Mouse (Mus musculus): ENCODE data around the gene Abcc12. TPM values are rescaled to one million over a fixed set of nuclear protein-coding genes. Genes with fewer than 3 reads are reported as not detected.

Gene Abcc12
- polyA plus RNA-seq, 1 experiment from 2014 or later = 0.08 TPM

DNA sequence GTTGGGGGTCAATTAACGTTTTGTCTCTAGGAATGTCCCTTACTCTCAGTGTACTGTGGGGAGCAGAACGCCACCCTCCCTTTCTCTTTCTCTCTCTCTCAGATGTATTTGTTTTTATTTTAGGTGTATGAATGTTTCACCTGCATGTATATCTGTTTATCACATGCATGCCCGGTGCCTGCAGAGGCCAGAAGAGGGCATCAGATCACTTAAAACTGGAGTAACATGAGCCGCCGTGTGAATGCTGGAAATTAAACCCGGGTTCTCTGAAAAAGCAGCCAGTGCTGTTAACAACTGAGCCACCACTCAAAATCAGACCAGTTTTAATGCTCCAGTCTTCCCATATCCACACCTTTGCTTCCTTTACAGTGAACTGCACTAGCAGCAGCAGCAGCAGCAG is 6.2 kb upstream of the Abcc12 start:
- H3K9me3 ChIP-seq (ENCODE audit: control insufficient read depth, low read length) = no peaks in the 10 kb centered on the region
- no peak overlapping the region for H3K4me2 ChIP-seq (ENCODE audit: low read depth)
- no peak for DNase-seq (ENCODE audit: low spot score)
- H3K27me3 ChIP-seq (ENCODE audit: control insufficient read depth, insufficient read depth, low read length) = no peaks in the 10 kb centered on the region
- no peak overlapping the region for H3K9ac ChIP-seq (ENCODE audit: low read length)
- H3K36me3 ChIP-seq (ENCODE audit: control insufficient read depth, insufficient read depth, low read length) = no peaks in the 10 kb centered on the region
- ATAC-seq (ENCODE audit: insufficient read depth, low FRiP score, low TSS enrichment) = no peak
- no peak overlapping the region for H3K4me3 ChIP-seq (ENCODE audit: low read depth, low read length)
- no peak overlapping the region for H3K27ac ChIP-seq (ENCODE audit: low read depth, low read length)
- 57% methylated on average over 6 of the region's 6 CpGs for WGBS
- no peaks in the 10 kb centered on the region for H3K4me1 ChIP-seq (ENCODE audit: control insufficient read depth, insufficient read depth, low read length)

DNA sequence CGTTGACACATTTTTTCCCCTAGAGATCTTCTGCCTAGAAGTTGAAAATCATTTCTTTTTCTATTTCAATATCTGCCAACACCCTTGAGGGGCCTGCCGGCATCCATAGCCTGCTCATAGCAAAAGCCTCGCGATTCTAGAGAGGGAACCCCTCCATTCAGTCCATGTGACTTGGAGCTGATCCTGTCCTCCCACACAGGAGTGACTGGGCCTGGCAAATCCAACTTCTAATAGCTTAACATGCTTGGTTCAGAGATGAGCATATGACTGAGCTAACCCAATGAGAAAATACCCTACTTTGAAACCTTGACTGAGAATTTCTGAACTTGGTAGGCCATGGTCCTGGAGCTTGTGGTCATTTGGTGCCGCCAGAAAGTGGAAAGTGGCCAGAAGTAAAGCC is 5.6 kb upstream of the Abcc12 start:
- Histone ChIP-seq H3K27ac (ENCODE audit: low read depth, low read length) (no peak overlapping the region), H3K4me1 (ENCODE audit: control insufficient read depth, insufficient read depth, low read length) (no peaks in the 10 kb centered on the region), H3K4me3 (ENCODE audit: low read depth, low read length) (no peak overlapping the region), H3K27me3 (ENCODE audit: control insufficient read depth, insufficient read depth, low read length) (no peaks in the 10 kb centered on the region), H3K36me3 (ENCODE audit: control insufficient read depth, insufficient read depth, low read length) (no peaks in the 10 kb centered on the region), H3K9me3 (ENCODE audit: control insufficient read depth, low read length) (no peaks in the 10 kb centered on the region), H3K4me2 (ENCODE audit: low read depth) (no peak overlapping the region), H3K9ac (ENCODE audit: low read length) (no peak overlapping the region)
- no peak for ATAC-seq (ENCODE audit: insufficient read depth, low FRiP score, low TSS enrichment)
- WGBS = 44% methylated on average over 5 of the region's 5 CpGs
- no peak for DNase-seq (ENCODE audit: low spot score)

GRCm38 (mm10) chr8:86585532-86585931 is 5.0 kb upstream of the Abcc12 start:
- peak; percentile 69; the same call in 1 of the 2 replicates for ATAC-seq (ENCODE audit: insufficient read depth, low FRiP score, low TSS enrichment)

GRCm38 (mm10) chr8:86585118-86585517 is 4.6 kb upstream of the Abcc12 start:
- Histone ChIP-seq H3K9me3 (ENCODE audit: control insufficient read depth, low read length) (no peaks in the 10 kb centered on the region), H3K4me3 (ENCODE audit: low read depth, low read length) (peak overlapping the region; percentile 31)
- peak; percentile 69 for ATAC-seq (ENCODE audit: insufficient read depth, low FRiP score, low TSS enrichment)

More at GRCm38 (mm10) chr8:86585532-86585931, 5.0 kb upstream of the Abcc12 start:
- DNase-seq (ENCODE audit: low spot score) = peak; percentile 87
- Histone ChIP-seq H3K27ac (ENCODE audit: low read depth, low read length) (no peak overlapping the region), H3K9ac (ENCODE audit: low read length) (0 out of 2 replicates have a peak overlapping the region, but pooled peaks have one; percentile 7), H3K36me3 (ENCODE audit: control insufficient read depth, insufficient read depth, low read length) (no peaks in the 10 kb centered on the region), H3K27me3 (ENCODE audit: control insufficient read depth, insufficient read depth, low read length) (no peaks in the 10 kb centered on the region), H3K9me3 (ENCODE audit: control insufficient read depth, low read length) (no peaks in the 10 kb centered on the region), H3K4me2 (ENCODE audit: low read depth) (peak overlapping the region; percentile 51), H3K4me3 (ENCODE audit: low read depth, low read length) (peak overlapping the region; percentile 31), H3K4me1 (ENCODE audit: control insufficient read depth, insufficient read depth, low read length) (no peaks in the 10 kb centered on the region)
- 2% methylated on average over 16 of the region's 16 CpGs for WGBS

DNA sequence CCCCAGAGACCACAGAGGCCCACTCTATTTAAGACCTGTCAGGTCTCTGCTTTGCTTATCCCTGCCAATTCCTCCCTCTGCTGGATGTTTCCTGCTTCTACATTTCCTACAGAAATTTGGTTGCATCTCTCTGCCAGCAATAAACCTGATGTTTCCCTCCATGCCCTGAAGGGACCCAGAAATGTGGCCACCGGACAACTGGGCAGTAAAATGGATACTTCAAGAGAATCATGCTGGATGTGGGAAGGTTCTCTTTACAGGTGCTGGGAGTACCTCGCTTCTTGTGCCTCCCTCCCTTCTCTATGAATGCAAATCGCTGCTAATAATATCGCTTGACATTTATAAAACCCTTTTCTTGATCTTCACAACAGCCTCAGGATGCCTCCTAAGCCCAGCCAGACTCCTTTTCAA is 1.4 kb upstream of the Abcc12 start:
- WGBS = 83% methylated on average over 4 of the region's 4 CpGs

More at GRCm38 (mm10) chr8:86585118-86585517, 4.6 kb upstream of the Abcc12 start:
- DNase-seq (ENCODE audit: low spot score) = peak; percentile 83
- H3K27ac ChIP-seq (ENCODE audit: low read depth, low read length) = no peak overlapping the region
- no peaks in the 10 kb centered on the region for H3K36me3 ChIP-seq (ENCODE audit: control insufficient read depth, insufficient read depth, low read length)
- WGBS = 5% methylated on average over 11 of the region's 11 CpGs
- peak overlapping the region; percentile 51 for H3K4me2 ChIP-seq (ENCODE audit: low read depth)
- H3K27me3 ChIP-seq (ENCODE audit: control insufficient read depth, insufficient read depth, low read length) = no peaks in the 10 kb centered on the region
- H3K4me1 ChIP-seq (ENCODE audit: control insufficient read depth, insufficient read depth, low read length) = no peaks in the 10 kb centered on the region
- H3K9ac ChIP-seq (ENCODE audit: low read length) = 0 out of 2 replicates have a peak overlapping the region, but pooled peaks have one; percentile 7

GRCm38 (mm10) chr8:86578693-86579092 is 1.8 kb downstream of the Abcc12 start:
- WGBS = 92% methylated on average over 8 of the region's 8 CpGs
- Histone ChIP-seq H3K9me3 (ENCODE audit: control insufficient read depth, low read length) (no peaks in the 10 kb centered on the region), H3K9ac (ENCODE audit: low read length) (no peak overlapping the region), H3K4me2 (ENCODE audit: low read depth) (no peak overlapping the region), H3K4me3 (ENCODE audit: low read depth, low read length) (no peak overlapping the region), H3K4me1 (ENCODE audit: control insufficient read depth, insufficient read depth, low read length) (no peaks in the 10 kb centered on the region), H3K27me3 (ENCODE audit: control insufficient read depth, insufficient read depth, low read length) (no peaks in the 10 kb centered on the region), H3K27ac (ENCODE audit: low read depth, low read length) (no peak overlapping the region), H3K36me3 (ENCODE audit: control insufficient read depth, insufficient read depth, low read length) (no peaks in the 10 kb centered on the region)
- ATAC-seq (ENCODE audit: insufficient read depth, low FRiP score, low TSS enrichment) = no peak
- DNase-seq (ENCODE audit: low spot score) = no peak

More for the DNA sequence above, 1.4 kb upstream of the Abcc12 start:
- Histone ChIP-seq H3K4me2 (ENCODE audit: low read depth) (no peak overlapping the region), H3K4me3 (ENCODE audit: low read depth, low read length) (no peak overlapping the region), H3K36me3 (ENCODE audit: control insufficient read depth, insufficient read depth, low read length) (no peaks in the 10 kb centered on the region), H3K27ac (ENCODE audit: low read depth, low read length) (no peak overlapping the region), H3K9ac (ENCODE audit: low read length) (no peak overlapping the region), H3K27me3 (ENCODE audit: control insufficient read depth, insufficient read depth, low read length) (no peaks in the 10 kb centered on the region), H3K9me3 (ENCODE audit: control insufficient read depth, low read length) (no peaks in the 10 kb centered on the region), H3K4me1 (ENCODE audit: control insufficient read depth, insufficient read depth, low read length) (no peaks in the 10 kb centered on the region)
- ATAC-seq (ENCODE audit: insufficient read depth, low FRiP score, low TSS enrichment) (no peak), DNase-seq (ENCODE audit: low spot score) (no peak)

GRCm38 (mm10) chr8:86578076-86578475 is 2.4 kb downstream of the Abcc12 start:
- H3K27ac ChIP-seq (ENCODE audit: low read depth, low read length) = no peak overlapping the region
- no peak overlapping the region for H3K4me2 ChIP-seq (ENCODE audit: low read depth)
- ATAC-seq (ENCODE audit: insufficient read depth, low FRiP score, low TSS enrichment) (no peak), DNase-seq (ENCODE audit: low spot score) (no peak)
- H3K36me3 ChIP-seq (ENCODE audit: control insufficient read depth, insufficient read depth, low read length) = no peaks in the 10 kb centered on the region
- no peak overlapping the region for H3K4me3 ChIP-seq (ENCODE audit: low read depth, low read length)
- H3K9me3 ChIP-seq (ENCODE audit: control insufficient read depth, low read length) = no peaks in the 10 kb centered on the region
- WGBS = 59% methylated on average over 9 of the region's 9 CpGs
- H3K27me3 ChIP-seq (ENCODE audit: control insufficient read depth, insufficient read depth, low read length) = no peaks in the 10 kb centered on the region
- no peaks in the 10 kb centered on the region for H3K4me1 ChIP-seq (ENCODE audit: control insufficient read depth, insufficient read depth, low read length)
- no peak overlapping the region for H3K9ac ChIP-seq (ENCODE audit: low read length)

DNA sequence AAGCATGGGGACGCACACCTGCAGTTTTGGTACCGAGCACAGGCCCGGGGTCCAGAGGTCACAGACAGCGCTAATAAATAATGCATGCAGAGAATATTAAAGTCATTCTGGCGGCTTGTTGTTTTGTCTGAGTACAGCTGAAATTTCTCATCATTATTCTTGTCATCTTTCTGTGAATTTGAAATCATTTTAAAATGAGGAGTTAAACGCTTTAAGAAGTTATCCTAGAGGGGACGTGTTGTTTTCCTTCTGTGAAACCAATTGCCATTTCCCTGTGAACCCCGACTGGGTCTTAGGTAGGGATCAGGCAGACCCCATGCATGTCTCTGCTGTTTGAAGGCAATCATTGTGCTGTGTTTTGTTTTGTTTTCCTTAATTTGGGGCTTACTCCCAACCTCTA is 2.9 kb downstream of the Abcc12 start:
- Histone ChIP-seq H3K36me3 (ENCODE audit: control insufficient read depth, insufficient read depth, low read length) (no peaks in the 10 kb centered on the region), H3K9me3 (ENCODE audit: control insufficient read depth, low read length) (no peaks in the 10 kb centered on the region), H3K27ac (ENCODE audit: low read depth, low read length) (no peak overlapping the region), H3K9ac (ENCODE audit: low read length) (no peak overlapping the region), H3K27me3 (ENCODE audit: control insufficient read depth, insufficient read depth, low read length) (no peaks in the 10 kb centered on the region), H3K4me1 (ENCODE audit: control insufficient read depth, insufficient read depth, low read length) (no peaks in the 10 kb centered on the region), H3K4me3 (ENCODE audit: low read depth, low read length) (no peak overlapping the region), H3K4me2 (ENCODE audit: low read depth) (no peak overlapping the region)
- 87% methylated on average over 8 of the region's 8 CpGs for WGBS
- DNase-seq (ENCODE audit: low spot score) (no peak), ATAC-seq (ENCODE audit: insufficient read depth, low FRiP score, low TSS enrichment) (no peak)

GRCm38 (mm10) chr8:86563674-86564073 is 16.8 kb downstream of the Abcc12 start:
- H3K4me2 ChIP-seq (ENCODE audit: low read depth) = no peak overlapping the region
- no peaks in the 10 kb centered on the region for H3K36me3 ChIP-seq (ENCODE audit: control insufficient read depth, insufficient read depth, low read length)
- 92% methylated on average over 9 of the region's 9 CpGs for WGBS
- no peak overlapping the region for H3K9ac ChIP-seq (ENCODE audit: low read length)
- H3K27me3 ChIP-seq (ENCODE audit: control insufficient read depth, insufficient read depth, low read length) = no peaks in the 10 kb centered on the region
- ATAC-seq (ENCODE audit: insufficient read depth, low FRiP score, low TSS enrichment) = no peak
- no peak overlapping the region for H3K4me3 ChIP-seq (ENCODE audit: low read depth, low read length)
- H3K4me1 ChIP-seq (ENCODE audit: control insufficient read depth, insufficient read depth, low read length) = no peaks in the 10 kb centered on the region
- no peaks in the 10 kb centered on the region for H3K9me3 ChIP-seq (ENCODE audit: control insufficient read depth, low read length)
- DNase-seq (ENCODE audit: low spot score) = no peak
- H3K27ac ChIP-seq (ENCODE audit: low read depth, low read length) = no peak overlapping the region

Measured in neural tube, embryonic 11.5 days (tissue).